Mouse (Mus musculus) Muller cell, postnatal 12 days (primary cell): ENCODE data around the gene 1700012A03Rik.

ENCODE experiments used
- DNase-seq: peaks from one replicate; pipeline ENCODE4 v3.0.0-alpha.2; 2015; ENCODE audit errors: inconsistent ontology term

The 1700012A03Rik gene

DNA sequence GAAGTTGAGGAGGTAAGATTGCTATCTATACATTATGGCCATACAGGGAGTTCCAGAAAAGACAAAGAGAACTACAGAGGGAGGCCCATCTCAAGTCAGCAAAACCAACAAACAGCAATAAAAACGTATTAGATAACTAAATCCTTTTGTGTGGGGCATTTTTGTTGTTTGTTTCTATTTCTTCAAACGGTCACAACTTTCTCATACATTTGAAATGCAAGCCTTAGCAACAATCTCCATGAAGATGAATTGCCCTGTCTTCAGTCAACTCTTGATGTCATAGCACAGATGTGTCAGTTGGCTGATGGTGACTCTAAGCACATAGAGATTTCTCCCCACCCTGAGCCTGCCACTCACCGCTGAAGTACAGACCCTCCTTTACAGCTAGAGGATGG, at the start of gene 1700012A03Rik:
1700012A03Rik (plus strand) TSS at position 296 of the 395 bp plus-strand sequence.
- DNase-seq, result no peak

DNA sequence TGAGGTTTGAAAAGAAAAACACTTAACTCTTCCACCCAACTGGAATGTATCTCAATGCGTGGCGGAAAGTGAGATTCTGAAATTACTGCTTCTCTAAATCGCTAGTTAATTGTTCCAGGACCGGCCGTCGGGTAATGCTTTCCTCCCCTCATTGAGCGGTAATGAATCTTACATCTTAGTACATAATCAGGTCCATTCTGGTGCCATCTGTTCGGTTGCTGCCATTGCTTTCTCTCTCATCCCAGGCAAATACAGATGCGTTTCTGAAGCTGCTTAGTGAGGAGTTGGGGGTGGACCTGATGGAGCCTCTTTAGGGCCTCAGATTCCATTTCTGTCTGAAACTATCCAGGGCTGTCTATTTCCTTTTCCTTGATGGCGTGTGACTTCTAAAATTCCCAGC, 45.8 kb upstream of the 1700012A03Rik start:
- DNase-seq, result no peak

DNA sequence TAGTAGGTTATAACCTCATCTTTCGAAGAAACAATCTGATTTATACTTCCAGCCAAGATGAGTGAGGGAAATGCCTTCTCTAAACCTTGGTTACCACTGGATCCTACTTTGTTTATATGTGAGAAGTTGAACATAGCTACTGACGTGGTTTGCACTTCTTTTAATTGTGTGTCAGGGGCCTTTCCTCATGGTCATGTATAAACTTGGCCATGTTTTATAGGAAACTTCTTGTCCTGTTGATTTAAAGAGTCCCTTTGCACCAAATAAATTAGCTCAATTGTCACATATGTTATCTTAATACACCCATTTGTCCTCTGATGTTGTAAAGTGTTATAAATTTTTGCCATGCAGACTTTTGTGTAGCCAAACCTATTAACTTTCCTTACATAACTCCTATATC, 44.1 kb upstream of the 1700012A03Rik start:
- no peak for DNase-seq

DNA sequence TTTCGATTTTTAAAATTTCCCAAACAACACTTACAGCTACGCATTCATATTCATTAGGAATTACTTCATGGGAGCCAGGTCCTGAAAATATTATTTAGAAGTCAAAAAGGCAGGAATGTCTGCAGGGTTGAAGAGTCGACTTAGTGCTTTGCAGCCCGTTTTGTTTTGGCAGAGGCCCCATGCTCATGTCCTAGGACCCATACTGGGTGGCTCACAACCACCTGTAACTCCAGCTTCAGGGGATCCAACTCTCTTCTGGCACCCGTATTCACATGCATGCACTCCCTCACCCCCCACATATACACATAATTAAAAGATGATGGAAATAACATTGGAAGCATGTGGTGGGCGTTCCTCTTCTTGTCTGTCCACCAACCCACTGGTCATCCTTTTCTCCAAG, 43.7 kb upstream of the 1700012A03Rik start:
- no peak for DNase-seq

DNA sequence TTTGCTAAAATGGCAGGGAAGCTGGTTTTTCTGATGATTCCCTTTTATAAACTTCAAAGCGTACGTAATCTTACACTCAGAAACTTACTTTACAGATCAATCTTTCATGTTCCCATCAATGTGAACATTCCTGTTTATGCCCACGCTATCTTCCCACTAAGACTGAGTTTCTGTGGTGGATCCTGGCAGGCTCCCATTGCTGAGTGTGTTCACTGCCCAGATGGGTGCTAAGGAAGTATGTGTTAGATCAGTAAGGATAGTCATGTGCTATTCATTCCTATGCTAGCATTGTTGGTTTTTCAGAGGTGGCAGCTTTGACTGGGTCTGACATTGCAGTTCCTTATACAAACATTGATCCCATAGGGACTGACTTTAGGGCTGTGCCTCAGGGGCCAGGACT, 42.7 kb upstream of the 1700012A03Rik start:
- DNase-seq, result no peak

DNA sequence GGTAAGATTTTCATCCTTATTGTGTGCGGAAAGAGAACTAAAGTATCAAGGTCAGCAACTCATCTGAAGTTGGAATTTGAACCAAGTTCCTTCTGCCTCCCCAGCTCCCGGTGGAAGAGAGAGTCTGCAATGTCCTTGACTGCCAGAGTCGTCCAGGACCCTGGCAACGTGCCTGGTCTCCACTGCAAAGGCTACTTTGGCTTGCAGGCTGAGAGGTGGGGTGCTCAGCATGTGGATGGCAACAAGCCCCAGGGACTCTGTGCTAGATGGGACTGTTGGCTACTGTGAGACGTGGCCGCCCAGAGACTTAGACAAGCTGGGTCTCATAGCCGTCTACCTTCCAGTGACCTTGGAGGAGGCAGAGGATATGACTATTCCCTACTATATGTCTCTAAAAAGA, 33.2 kb upstream of the 1700012A03Rik start:
- DNase-seq, result no peak

DNA sequence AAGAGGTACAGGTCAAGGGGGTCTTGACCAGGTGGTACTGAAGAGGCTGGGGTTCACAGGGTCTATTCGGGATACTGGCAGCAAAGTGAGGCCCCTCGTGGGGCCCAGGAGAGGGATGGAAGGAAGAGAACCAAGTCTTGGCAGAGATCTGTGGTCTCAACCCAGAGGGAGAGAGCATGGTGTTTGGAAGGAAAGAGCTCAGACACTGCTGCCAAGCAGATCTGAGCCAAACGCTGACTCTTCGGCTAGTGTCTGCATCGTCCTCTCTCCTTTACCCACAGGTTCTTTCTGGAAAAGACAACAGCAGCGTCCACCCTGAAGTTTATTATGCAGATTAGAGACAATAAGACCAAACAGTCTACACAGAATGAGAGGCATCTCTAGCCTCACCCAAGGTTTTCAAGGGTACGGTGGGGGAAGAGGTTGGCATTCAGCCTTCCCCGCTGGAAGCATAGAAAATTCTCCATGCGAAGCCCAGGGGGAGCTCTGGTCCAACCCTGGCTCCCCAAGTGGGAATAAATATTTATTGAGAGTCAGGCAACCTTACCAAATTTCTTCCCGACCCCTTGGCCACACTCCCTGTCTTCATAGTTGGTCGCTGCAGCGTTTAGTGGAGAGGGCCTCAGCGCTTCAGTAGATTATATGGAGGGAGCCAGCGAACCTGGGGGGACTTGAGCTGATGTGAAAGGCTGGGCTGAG, 32.5 kb upstream of the 1700012A03Rik start:
- peak; percentile 70 for DNase-seq

DNA sequence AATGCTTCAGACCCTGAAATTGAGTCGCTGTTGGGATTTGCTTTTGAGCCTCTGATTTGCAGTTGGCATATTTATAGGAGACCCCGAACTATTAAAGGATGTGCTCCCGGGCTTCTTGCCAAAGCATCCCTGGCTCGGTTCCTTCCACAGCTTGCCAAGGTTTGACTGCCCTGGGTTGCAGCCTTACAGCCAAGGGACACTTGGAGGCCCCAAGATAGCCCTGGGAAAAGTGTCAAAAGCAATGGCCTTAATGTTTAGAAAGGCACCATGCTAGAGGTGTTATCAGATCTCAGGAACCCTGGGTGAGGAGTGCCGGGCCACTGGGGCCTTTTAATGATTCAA, 32.0 kb upstream of the 1700012A03Rik start:
- peak; percentile 68 for DNase-seq

DNA sequence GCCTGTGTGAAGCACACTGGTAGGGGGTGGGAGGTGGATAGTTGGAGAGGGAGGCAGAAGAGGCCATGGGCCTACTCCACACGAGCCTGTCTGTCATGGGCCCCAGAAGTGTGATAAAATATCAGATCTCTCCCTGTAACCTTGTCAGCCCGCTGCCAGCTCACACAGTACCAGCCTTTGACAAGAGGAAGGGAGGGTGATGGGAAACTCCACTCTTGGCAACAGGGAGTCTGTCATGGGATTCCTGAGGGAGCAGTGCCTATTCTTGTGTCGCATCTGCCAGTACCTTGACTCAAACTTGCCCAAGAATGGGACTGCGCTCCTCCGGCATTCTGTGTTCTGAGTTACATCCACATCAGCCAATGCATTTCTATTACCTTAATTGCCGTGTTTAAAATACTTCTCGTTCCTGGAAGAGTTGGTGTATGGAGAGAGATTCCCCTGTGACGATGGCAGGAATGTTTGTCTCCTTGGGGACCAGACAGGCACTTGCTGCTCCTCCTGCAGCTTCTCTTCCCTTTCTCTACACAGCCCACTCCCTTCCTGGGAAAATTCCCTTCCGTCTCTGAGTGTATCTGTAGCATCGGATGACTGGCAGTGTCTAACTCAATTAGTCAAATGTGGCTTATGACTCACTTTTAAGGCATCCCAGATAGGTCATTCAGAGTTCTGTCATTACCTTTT, 28.1 kb upstream of the 1700012A03Rik start:
- peak; percentile 39 for DNase-seq

DNA sequence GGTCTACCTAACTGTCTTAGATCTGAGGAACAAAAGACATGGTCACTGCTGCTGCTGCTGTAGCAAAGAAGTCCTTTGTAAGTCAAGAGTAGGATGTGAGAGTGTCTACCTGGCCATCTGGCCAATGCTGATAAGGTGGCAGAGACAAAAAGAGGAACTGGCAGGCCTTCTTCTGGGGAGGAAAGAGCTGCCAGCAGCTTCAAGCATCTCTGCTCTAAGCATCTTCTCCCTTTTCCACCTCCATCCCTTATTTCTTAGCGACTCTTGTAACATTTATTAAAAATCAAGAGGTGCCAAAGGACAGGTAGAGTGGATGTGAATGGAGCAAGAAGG, 27.5 kb upstream of the 1700012A03Rik start:
- no peak for DNase-seq

DNA sequence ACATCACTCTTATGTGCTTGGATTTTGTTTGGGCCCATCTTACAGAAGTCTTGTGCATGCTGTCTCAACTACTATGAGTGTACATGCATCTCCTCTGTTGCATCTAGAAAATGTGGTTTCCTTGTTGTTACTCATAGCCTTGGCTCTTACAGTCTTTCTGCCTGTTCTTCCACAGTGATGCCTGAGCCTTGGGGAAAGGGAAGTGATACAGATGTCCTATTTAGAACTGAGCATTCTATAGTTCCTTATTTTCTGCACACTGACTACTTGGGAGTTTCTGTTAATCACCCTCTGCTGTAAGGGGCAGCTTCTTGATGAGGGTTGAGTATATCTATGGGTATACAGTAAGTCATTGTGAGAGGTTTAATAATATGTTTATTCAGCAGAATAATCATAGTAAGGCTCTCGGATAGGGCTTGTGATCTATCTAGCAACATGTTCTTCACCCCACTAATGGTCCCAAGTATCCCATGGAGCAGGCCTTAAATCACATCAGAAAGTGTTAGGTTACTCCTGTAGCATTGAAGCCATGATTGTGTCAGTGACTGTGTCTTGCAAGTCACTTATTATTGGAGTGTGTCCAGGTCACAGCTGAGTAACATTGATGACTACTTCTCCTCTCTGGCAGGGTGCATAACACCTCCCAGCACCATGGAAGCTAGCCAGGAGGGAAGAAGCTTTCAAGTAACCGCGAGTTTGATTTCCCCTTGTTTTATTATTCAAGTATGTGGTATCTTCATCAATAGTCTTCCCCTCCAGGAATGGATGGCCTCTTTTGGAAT, 21.6 kb upstream of the 1700012A03Rik start:
- DNase-seq, result no peak

DNA sequence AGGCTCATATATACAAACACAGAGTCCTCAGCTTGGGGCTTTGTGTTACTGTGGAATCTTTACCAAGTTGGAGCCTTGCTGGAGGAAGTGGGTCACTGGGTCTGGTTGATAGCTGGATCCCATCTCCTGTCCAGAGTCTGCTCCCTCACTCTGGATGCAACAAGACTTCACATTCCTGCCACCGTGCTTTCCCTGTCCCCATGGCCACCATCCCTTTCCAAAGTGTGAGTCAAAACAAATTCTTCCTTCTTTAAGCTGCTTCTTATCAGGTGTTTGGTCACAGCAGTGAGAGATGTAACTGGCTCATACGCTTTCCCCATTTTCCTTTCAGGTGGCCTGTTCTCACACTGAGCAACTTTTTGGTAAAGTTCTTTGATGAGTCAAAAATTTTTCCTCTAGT, 15.8 kb upstream of the 1700012A03Rik start:
- no peak for DNase-seq

DNA sequence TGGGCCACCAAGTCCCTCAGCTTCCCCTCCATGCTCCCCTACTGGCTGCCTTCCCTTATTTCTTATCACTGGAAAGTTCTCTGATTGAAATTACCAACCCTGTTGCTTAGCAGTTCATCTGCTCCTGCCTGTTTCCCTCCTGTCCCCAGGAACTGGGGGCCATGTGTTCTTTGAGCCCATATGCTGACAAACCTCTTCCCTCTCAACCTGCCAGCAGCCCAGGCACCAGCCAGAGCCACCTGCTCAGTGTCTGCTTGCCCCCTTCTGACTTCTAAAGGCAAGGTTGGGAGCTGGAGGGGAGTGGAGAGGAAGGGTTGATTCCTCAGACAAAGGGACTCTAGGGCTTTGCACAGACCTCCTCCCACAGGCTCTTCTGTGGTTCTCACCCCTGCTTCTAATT, 4.7 kb upstream of the 1700012A03Rik start:
- DNase-seq, result no peak

DNA sequence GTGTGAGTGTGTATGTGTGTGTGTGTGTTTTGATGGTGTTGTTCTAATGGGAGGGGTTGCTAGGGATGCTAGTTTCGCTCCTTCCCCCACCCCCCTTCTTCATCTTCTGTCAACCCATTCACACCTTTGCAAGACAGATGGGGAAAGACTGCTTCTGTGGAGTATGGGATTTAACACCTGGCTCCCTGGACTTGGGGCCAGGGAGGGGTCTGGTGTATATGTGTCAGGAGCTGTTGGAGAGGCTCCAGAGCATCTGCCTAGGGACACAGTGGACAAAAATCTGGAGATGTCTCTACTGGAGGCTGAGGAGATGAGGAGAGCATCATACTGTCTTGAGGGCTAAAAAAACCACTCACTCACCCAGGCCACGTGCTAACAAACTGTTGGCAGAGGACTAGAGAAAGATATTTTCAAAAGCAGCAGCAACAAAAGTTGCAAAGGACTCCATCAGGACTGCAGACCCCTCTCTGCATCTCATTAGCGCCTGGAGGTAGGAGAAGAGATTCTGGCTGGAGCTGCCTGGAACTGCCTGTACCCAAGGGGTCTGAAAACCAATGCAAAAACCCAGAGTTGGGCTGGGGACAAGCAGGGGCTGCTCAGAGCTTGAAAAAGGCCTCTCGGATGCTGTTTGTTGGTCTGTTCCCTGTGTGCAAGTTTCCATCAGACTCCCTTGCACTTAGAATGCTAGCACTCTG, 643 bp upstream of the 1700012A03Rik start:
- no peak for DNase-seq

DNA sequence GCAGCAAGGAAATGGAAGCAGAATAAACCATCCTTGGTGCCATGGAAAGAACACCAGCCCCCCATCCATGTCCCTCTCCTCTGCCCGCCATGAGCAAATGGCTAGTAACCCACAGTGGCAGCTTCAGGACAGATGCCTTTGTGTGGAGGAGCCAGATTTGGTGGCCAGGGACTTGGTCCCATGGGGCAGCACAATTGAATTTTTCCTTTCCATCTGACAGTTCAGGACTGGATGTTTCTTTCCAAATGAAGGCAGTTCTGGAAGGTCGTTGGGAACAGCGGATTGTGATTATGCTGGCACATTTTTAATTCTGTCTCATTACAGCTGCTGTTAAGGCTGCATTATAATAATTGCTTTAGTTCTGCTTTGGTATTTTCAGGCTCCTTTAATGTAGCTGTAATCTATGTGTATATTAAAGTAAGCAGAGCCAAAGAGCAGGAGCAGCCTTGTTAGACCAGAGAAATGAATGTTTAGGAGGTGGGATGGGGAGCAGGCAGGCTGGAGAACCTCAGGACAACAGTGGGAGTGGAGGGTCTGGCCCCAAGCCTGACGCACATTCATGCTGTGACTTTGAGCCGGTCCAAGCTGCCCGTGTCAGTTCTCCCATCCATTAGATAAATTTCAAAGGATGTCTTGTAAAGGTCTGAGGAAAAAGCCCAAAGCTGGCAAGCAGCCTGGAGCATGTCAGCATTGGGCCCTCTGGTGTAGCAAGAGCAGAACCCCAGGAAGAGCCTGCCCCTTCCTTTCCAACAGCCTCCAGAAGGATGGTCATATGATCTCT, 2.3 kb downstream of the 1700012A03Rik start:
- no peak for DNase-seq

DNA sequence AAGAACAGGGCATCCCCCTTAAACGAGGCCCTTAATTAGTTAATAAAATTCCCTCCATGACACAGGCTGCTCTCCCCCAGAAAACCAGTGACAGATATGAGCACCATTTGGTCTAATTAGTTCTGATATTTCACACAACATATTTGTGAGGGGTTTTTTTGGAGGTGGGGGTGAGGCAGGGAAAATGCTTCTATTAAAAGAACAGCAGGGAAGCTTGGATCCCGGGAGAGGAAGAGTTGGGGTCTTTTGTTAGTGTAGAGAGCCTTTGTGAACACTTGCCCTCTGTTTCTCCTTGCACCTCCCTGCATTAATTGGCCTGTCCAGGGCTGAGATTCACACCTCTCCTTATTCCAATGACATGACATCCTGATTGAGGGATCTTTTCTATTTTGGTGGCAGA, 6.5 kb downstream of the 1700012A03Rik start:
- no peak for DNase-seq

DNA sequence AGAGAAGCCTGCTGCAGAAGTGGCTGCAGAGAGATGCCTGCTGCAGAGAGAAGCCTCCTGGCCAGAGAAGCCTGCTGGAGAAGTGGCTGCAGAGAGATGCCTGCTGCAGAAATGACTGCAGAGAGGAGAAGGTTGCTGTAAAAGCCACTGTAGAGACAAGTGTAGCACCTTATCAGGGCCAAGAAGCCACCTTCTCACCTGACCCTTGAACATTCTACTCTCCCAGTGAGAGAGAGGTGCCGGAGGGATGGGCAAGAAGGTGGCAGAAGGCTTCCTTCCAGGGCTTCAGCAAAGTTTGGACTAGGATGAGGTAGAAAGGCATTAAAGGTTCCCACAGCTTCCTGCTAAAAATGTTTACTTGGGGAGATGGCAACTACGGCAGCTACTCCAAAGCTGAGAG, 8.5 kb downstream of the 1700012A03Rik start:
- no peak for DNase-seq

DNA sequence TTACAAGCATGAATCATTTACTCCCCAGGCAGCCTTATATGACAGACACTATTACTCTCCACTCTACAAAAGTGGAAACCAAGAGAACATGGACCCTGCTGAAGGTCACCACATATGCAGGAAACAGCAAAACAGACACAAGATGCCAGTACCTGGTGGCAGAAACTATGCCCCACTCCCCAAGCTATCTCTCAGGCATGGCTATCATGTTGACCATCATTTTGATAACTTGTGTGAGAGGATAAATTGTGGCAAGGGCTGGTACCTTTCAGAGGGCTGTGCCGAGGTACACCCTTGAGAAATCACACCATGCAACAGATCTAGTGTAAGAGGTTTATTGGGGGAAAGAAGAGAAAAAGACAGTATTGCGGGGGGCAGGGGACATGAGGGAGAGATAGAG, 10.6 kb downstream of the 1700012A03Rik start:
- DNase-seq, result no peak

DNA sequence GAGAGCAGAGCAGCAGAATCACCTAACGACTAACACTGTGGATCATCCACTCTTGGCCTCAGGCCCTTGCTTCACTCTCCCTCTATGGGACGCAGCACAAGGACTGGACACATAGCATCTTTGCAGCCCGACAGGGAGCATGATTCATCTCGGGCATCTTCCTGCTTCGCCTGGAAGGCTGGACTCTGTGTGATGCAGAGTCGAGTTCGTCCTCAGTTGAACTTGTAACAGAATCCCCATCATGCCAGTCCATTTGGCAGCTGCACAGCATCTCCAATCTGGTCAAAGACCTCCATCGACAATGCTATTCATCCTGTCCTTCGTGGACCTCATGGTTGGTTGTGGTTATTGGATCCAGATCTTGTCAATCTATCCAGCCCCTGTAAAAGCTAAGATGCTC, 11.2 kb downstream of the 1700012A03Rik start:
- DNase-seq, result peak; percentile 34

DNA sequence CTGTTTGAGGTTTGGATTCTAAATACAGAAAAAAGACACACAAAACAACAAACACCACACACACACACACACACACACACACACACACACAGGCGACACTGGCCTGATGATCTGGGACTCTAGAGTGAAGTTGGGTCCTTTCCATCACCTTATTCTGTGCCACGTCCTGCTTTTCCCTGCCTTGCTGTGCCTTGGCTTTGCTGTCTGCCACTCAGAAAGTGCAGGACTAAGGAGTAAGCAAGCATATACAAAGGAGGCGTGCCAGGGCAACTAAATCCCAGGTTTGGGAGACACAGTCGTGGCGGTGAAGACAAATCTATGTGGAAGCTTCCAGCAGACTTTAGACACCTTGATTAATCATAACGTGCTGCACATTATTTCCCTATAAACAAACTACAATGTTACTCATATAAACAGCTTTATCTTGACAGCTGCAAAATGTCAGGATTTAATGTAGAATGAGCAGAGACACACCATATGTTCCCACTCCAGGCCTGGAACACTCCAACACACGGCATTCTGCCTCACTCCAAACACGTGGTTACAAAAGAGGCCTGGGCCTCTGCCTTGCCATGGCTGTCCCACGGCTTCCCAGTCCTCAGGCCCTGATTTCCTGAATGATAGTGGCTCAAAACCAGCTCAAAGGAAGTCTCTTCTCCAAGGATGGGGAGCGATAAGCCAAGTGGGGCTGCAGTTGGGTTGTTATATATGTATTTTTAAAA, 15.9 kb downstream of the 1700012A03Rik start:
- DNase-seq, result no peak

DNA sequence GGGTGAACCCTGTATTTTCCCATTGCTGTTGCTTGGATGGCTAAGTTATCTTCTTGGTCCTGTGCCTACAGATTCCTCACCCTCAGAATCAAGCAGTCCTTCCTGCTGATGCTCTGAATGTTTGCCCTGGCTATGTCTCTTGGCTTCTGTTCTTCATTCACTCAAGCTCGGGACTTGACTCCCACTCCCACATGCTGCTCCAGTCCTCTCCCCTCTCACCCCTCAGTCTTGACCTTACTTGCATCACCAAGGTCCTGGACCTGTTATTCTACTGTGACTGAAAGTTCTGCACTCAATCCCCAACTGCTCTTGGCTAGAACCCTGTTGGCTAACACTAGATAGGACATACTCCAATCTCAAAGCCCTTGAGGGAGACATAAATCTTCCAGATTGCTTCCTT, 22.1 kb downstream of the 1700012A03Rik start:
- DNase-seq, result no peak
